Mouse (Mus musculus) heart, adult 2 months (tissue): ENCODE measurements at regions not wholly inside any gene's neighbourhood (a gene's known extent, or its start where the extent isn't known, plus 50 kb on each side); places are given as distances from the start of the nearest gene placed in this dataset.

ENCODE experiments used
- CTCF ChIP-seq: fragments of 200-600 bp; IDR thresholded peaks from 2 replicates; pipeline ENCODE4 v1.8.1; 2022; ENCODE audit warnings: antibody characterized with exemption, mild to moderate bottlenecking, moderate library complexity
- EP300 ChIP-seq: fragments of 200-500 bp; IDR thresholded peaks from 2 replicates; pipeline ENCODE4 v1.6.1; 2011; ENCODE audit warnings: low read depth, low read length, control low read depth; ENCODE audit not compliant: insufficient read depth
- POLR2A ChIP-seq: fragments of 200-500 bp; IDR thresholded peaks from 2 replicates; pipeline ENCODE4 v1.6.1; 2011; ENCODE audit warnings: mild to moderate bottlenecking, low read depth, low read length, control low read depth; ENCODE audit not compliant: insufficient read depth

DNA sequence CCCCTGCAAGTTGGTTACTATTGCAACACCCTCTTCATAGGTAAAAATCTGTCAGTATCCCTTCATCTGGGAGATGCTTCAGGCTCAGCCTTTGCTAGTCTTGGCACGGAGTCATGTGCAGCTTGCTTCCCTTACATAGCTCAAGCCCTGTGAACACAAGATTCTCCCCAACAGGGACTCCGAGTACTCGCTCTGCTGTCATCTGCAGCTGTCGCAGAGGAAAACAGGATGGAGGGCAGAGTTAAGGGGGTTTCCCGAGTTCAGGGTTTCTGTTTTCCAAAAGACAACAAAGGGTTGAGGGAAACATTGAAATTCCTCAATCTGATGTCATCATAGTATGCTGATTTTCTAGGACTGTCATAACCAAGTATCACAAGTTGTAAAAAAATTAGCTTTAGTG lies 116.3 kb upstream of the Hnrnpa3 start:
- TF ChIP-seq POLR2A, result no peak
- TF ChIP-seq CTCF, result no peak
- no peak for TF ChIP-seq EP300
